Mouse (Mus musculus) limb, embryonic 12.5 days (tissue): ENCODE results near the gene Gm10188. TPM values are rescaled to one million over a fixed set of nuclear protein-coding genes. Genes with fewer than 3 reads are reported as not detected.

Source experiments
- ATAC-seq: fragments of 200-750 bp; cut with Nextera tagmentation; 2 replicates; pipeline ENCODE4 v1.8.0; 2017; ENCODE audit warnings: low read depth, moderate TSS enrichment; ENCODE audit not compliant: insufficient number of reproducible peaks, insufficient read depth, low FRiP score, low TSS enrichment
- H3K27ac ChIP-seq: fragments of 300-500 bp; sonication (generic); 2 replicates; pipeline ENCODE4 v1.5.1; 2016; ENCODE audit warnings: mild to moderate bottlenecking, moderate library complexity
- H3K27me3 ChIP-seq: fragments of 300-500 bp; sonication (generic); 2 replicates; pipeline ENCODE4 v1.6.1; 2016; ENCODE audit warnings: mild to moderate bottlenecking, moderate library complexity
- H3K36me3 ChIP-seq: fragments of 300-500 bp; sonication (generic); 2 replicates; pipeline ENCODE4 v1.6.1; 2016; ENCODE audit warnings: mild to moderate bottlenecking, moderate library complexity
- H3K4me1 ChIP-seq: fragments of 300-500 bp; sonication (generic); replicated peaks from 2 replicates; pipeline ENCODE4 v1.6.1; 2016
- H3K4me2 ChIP-seq: fragments of 300-500 bp; sonication (generic); 2 replicates; pipeline ENCODE4 v1.6.1; 2016; ENCODE audit warnings: mild to moderate bottlenecking, moderate library complexity
- H3K4me3 ChIP-seq: fragments of 300-500 bp; sonication (generic); replicated peaks from 2 replicates; pipeline ENCODE4 v1.5.1; 2016; ENCODE audit warnings: mild to moderate bottlenecking
- H3K9ac ChIP-seq: fragments of 300-500 bp; sonication (generic); replicated peaks from 2 replicates; pipeline ENCODE4 v1.6.1; 2016; ENCODE audit warnings: mild to moderate bottlenecking, moderate library complexity
- H3K9me3 ChIP-seq: fragments of 300-500 bp; sonication (generic); 2 replicates; pipeline ENCODE4 v1.6.1; 2016; ENCODE audit warnings: mild to moderate bottlenecking, moderate library complexity
- WGBS: fragments of 180-500 bp; shearing (Covaris S2); methylation state at CpG from one replicate; pipeline ENCODE4 v1.1.7; 2016; 5-methylcytosine and 5-hydroxymethylcytosine counted together
- polyA plus RNA-seq: library from polyadenylated mRNA; unstranded; fragments of >200 nt; fragmentation: Nextera tagmentation; extraction: Ambion mirVana; gene quantifications from 2 replicates; pipeline ENCODE4 v1.2.1, GENCODE M21; 2016

Gene Gm10188
- polyA plus RNA-seq, 1 experiment from 2014 or later: not detected

- H3K4me3 ChIP-seq: no peak overlapping the region
- 63% methylated on average over 5 of the region's 5 CpGs for WGBS
- H3K36me3 ChIP-seq: no peaks in the 10 kb centered on the region
- no peak overlapping the region for H3K4me2 ChIP-seq
- H3K9ac ChIP-seq: no peak overlapping the region
- no peaks in the 10 kb centered on the region for H3K9me3 ChIP-seq
- ATAC-seq: no peak
- H3K27me3 ChIP-seq: no peaks in the 10 kb centered on the region
- no peak overlapping the region for H3K27ac ChIP-seq
- H3K4me1 ChIP-seq: peaks cover 5% of the 10 kb centered on the region
Observed at GRCm38 (mm10) chr1:132261058-132261457, 31.5 kb upstream of the Gm10188 start.

DNA sequence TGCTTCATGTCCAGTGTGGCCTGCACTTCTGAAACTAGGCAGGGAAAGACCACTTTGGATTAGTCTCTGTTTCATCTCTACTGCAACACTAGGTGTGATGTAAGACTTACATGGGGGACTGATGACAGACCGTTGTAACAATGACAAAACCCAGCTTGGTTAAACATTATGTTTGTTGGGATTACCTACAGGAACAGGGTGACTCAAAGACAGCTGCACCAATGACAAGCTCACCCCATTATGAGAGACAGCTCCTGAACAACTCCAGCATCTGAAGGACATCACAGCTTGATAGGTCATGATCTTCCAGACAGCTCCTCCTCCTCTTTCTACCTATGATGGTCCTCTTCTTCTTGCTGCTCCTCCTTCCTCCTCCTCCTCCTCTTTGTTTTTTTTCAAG lies 30.8 kb upstream of the Gm10188 start:
- Histone ChIP-seq H3K4me2 (no peak overlapping the region), H3K27ac (no peak overlapping the region), H3K4me1 (peaks cover 4% of the 10 kb centered on the region), H3K27me3 (no peaks in the 10 kb centered on the region), H3K4me3 (no peak overlapping the region), H3K36me3 (no peaks in the 10 kb centered on the region), H3K9me3 (no peaks in the 10 kb centered on the region), H3K9ac (no peak overlapping the region)
- ATAC-seq: no peak
- 86% methylated on average over 1 of the region's 1 CpGs for WGBS

DNA sequence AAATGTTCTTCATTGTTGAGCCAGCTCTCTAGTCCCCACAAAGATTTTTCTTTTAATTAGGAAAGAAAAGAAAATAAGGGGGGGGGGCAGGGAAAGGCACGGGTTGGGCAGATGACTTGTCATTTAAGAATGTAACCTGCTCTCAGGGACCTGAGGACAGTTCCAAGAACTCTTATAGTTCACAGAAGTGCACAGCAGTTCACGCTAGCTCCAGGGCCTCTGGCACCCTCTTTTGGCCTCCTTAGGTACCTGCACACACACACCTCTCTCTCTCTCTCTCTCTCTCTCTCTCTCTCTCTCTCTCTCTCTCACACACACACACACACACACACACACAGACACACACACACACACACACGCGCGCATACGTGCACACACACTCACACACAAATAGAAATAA lies 24.9 kb upstream of the Gm10188 start:
- Histone ChIP-seq H3K9me3 (no peaks in the 10 kb centered on the region), H3K27ac (no peak overlapping the region), H3K9ac (no peak overlapping the region), H3K27me3 (no peaks in the 10 kb centered on the region), H3K4me2 (no peak overlapping the region), H3K36me3 (no peaks in the 10 kb centered on the region), H3K4me1 (no peaks in the 10 kb centered on the region), H3K4me3 (no peak overlapping the region)
- no peak for ATAC-seq
- 83% methylated on average over 6 of the region's 6 CpGs for WGBS

DNA sequence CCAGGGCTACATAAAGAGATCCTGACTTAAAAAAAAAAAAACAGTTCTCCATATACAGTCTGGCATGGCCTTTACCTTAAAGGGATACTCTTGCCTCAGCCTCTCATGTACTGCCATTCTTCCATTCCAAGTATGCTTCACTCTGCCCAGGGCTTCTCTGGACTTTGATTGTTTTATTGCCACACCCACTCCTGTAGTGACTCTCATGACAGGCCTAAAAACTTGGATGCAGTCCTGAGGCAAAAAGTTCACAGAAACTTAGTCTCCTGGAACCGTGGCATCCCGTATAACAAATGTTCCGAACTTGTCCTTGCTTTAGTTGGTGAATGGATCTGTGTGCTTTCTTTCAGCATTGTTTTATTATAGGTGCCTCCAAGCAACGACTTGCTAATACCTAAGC lies 17.1 kb upstream of the Gm10188 start:
- Histone ChIP-seq H3K9ac (no peak overlapping the region), H3K4me1 (no peaks in the 10 kb centered on the region), H3K27ac (no peak overlapping the region), H3K36me3 (no peaks in the 10 kb centered on the region), H3K4me2 (no peak overlapping the region), H3K4me3 (no peak overlapping the region), H3K9me3 (no peaks in the 10 kb centered on the region), H3K27me3 (no peaks in the 10 kb centered on the region)
- 88% methylated on average over 4 of the region's 4 CpGs for WGBS
- no peak for ATAC-seq

DNA sequence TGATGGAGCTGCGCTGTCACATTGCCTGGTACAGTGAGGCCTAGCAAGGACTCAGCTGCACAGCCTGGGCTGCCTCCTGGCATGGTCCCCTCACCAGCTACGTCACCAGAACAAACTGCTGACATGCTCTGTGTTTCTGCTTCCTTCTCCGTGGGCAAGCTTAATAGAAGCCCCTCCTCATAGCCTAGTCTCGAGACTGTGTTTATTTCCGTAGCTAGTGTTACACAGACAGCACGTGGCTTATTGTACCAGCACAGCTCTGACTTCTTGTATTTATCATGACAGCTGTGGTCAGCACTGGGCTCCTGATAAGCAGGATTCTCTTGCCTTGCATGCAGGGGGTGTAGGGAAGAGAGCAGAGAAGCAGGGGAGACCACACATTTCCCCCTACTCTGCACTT lies 16.6 kb upstream of the Gm10188 start:
- Histone ChIP-seq H3K36me3 (no peaks in the 10 kb centered on the region), H3K4me1 (no peaks in the 10 kb centered on the region), H3K9me3 (no peaks in the 10 kb centered on the region), H3K27ac (no peak overlapping the region), H3K9ac (no peak overlapping the region), H3K4me3 (no peak overlapping the region), H3K4me2 (no peak overlapping the region), H3K27me3 (no peaks in the 10 kb centered on the region)
- no peak for ATAC-seq
- WGBS: 57% methylated on average over 6 of the region's 6 CpGs

DNA sequence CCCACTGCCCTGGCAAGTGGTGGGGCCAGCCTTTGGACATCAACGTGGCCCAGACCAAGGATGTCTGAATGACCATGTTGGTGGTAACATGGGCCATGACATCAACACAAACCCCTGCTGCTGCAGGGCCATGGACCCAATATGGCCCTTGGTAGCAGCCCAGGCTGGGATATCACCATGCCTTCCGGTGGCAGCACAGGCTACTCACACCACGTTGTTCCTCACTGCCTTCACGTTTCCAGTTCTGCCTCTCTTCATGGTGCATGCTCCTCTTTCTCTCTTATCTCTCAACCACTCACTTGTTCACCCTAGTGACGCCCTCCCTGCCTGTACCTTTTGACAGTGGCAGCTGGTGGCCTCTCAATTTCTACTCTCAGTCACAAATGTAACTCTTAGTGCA lies 15.4 kb upstream of the Gm10188 start:
- Histone ChIP-seq H3K27me3 (no peaks in the 10 kb centered on the region), H3K27ac (no peak overlapping the region), H3K4me2 (no peak overlapping the region), H3K4me3 (no peak overlapping the region), H3K9ac (no peak overlapping the region), H3K36me3 (no peaks in the 10 kb centered on the region), H3K9me3 (no peaks in the 10 kb centered on the region), H3K4me1 (no peaks in the 10 kb centered on the region)
- ATAC-seq: no peak
- WGBS: 83% methylated on average over 5 of the region's 5 CpGs

DNA sequence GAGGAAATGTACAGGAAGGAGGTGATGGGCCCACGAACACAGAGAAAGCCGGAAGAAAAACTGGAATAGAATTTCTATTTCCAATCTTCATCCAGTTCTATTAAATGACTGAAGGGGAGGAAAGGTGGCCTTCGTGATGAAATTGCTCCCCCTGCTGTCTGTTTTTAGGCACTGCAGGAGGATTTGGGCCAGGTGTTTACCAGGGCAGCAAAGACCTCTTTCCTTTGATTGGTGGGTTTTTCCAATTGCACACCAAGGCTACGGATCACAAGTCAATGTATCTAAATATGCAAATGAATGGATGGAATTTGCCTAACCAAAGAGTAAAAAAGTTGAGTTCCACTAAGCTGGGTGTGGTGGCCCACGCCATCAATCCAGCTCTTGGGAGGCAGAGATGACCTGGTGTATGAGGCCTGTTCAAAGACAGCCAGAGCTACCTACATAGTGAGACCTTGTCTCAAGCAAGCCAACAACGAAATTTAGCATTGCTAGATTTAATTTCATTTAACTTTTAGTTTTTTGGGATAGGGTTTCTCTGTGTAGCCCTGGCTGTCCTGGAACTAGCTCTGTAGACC lies 8.1 kb upstream of the Gm10188 start:
- Histone ChIP-seq H3K27ac (no peak overlapping the region), H3K9me3 (no peaks in the 10 kb centered on the region), H3K9ac (no peak overlapping the region), H3K4me3 (no peak overlapping the region), H3K4me2 (no peak overlapping the region), H3K36me3 (no peaks in the 10 kb centered on the region), H3K27me3 (peaks cover 34% of the 10 kb centered on the region), H3K4me1 (peaks cover 3% of the 10 kb centered on the region; the same call in 1 of the 2 replicates)
- WGBS: 23% methylated on average over 6 of the region's 6 CpGs
- no peak for ATAC-seq

GRCm38 (mm10) chr1:132234757-132235273 lies 5.2 kb upstream of the Gm10188 start:
- Histone ChIP-seq H3K9me3 (no peaks in the 10 kb centered on the region), H3K4me2 (no peak overlapping the region), H3K4me1 (peaks cover 3% of the 10 kb centered on the region; the same call in 1 of the 2 replicates), H3K9ac (no peak overlapping the region), H3K27ac (no peak overlapping the region), H3K4me3 (no peak overlapping the region), H3K27me3 (peaks cover 33% of the 10 kb centered on the region), H3K36me3 (no peaks in the 10 kb centered on the region)
- WGBS: 42% methylated on average over 9 of the region's 9 CpGs
- no peak for ATAC-seq

DNA sequence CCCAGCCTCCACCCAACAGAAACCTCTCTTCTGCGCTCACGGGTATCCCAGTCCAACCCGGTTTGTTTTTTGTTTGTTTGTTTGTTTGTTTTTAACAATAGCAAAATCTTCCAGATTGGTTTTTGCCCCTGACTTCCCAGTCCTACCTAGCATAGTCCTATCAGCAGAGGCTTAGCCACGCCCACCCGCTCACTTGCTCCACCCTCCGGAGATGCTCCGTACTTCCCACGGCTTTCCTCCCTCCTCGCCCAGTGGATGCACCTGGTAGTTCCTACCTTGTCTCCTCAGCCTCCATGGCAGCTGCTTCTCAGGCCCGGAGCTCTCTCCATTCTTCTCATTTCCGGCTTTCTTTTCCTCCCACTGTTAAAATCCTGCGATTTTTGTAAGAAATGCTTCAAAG lies 4.0 kb upstream of the Gm10188 start:
- H3K36me3 ChIP-seq: no peaks in the 10 kb centered on the region
- no peaks in the 10 kb centered on the region for H3K9me3 ChIP-seq
- 25% methylated on average over 12 of the region's 12 CpGs for WGBS
- H3K4me2 ChIP-seq: no peak overlapping the region
- H3K4me3 ChIP-seq: no peak overlapping the region
- no peak for ATAC-seq
- no peak overlapping the region for H3K27ac ChIP-seq
- peaks cover 3% of the 10 kb centered on the region; the same call in 1 of the 2 replicates for H3K4me1 ChIP-seq
- no peak overlapping the region for H3K9ac ChIP-seq
- H3K27me3 ChIP-seq: peaks cover 27% of the 10 kb centered on the region

- no peaks in the 10 kb centered on the region for H3K9me3 ChIP-seq
- no peak for ATAC-seq
- WGBS: 45% methylated on average over 7 of the region's 7 CpGs
- H3K4me3 ChIP-seq: no peak overlapping the region
- peaks cover 26% of the 10 kb centered on the region for H3K27me3 ChIP-seq
- no peak overlapping the region for H3K4me2 ChIP-seq
- H3K36me3 ChIP-seq: no peaks in the 10 kb centered on the region
- no peak overlapping the region for H3K9ac ChIP-seq
- no peak overlapping the region for H3K27ac ChIP-seq
- peaks cover 3% of the 10 kb centered on the region; the same call in 1 of the 2 replicates for H3K4me1 ChIP-seq
Observed at GRCm38 (mm10) chr1:132231470-132232274, 2.1 kb upstream of the Gm10188 start.

DNA sequence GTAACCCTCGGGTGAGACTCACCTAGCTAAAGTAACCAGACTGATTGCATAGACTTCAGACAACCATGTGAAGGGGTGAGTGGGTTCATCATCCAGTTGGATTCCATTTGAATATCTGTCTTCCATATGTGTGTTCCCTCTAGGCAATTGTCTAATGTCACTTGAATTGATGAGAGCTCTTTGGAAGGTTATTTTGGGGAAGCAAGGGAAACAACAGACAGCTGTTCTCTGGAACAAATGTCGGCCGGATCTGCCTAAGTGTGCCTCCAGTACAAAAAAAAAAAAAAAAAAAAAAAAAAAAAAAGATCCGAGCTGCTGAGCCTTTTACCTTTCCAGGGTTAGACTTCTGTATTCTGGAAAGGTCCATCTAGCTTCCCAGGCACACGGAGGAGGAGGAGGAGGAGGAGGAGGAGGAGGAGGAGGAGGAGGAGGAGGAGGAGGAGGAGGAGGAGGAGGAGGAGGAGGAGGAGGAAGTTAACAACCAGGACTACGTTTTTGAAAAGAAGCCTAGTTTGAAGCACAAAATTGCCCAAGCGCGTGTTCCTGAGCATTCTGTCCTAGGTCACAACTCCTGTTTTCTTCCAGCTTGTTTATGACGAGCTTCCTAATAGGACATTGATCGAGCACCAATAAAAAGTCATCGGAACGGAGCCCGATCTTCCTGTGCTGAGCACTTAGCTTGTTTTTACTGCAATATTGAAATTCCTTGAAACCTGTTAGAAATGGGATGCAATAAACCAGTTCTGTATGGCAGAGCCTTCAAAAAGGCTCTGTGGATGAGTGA lies 3.1 kb downstream of the Gm10188 start:
- H3K36me3 ChIP-seq: no peaks in the 10 kb centered on the region

More for the DNA sequence above, 3.1 kb downstream of the Gm10188 start:
- peaks cover 7% of the 10 kb centered on the region for H3K27me3 ChIP-seq
- H3K4me1 ChIP-seq: no peaks in the 10 kb centered on the region
- H3K27ac ChIP-seq: no peak overlapping the region
- no peak overlapping the region for H3K9ac ChIP-seq
- H3K4me3 ChIP-seq: no peak overlapping the region
- WGBS: 75% methylated on average over 11 of the region's 13 CpGs
- no peaks in the 10 kb centered on the region for H3K9me3 ChIP-seq
- ATAC-seq: no peak
- no peak overlapping the region for H3K4me2 ChIP-seq
